Mouse (Mus musculus): ENCODE data around the gene Tmem169. TPM values are rescaled to one million over a fixed set of nuclear protein-coding genes. Genes with fewer than 3 reads are reported as not detected.

The Tmem169 gene
- polyA plus RNA-seq, 1 experiment, result 0.47 TPM

DNA sequence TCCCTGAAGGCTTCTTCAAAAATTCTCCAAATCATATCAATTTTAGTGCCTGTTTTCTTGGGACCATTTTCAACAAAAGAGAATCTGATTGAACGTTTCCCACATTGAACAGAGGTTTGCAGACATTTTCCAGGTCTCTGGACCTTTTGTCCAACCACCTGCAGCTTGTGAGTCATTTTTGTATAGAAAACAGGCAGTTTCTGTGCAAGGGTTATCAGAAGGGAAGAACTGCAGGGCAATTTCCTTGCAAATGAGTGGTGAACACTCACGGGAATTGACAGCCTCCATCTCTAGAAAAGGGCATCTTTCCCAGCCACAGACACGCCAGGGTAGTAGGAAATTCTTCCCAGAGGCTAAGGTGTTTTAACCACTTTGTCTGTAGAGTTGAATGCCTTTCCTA, 22.1 kb downstream of the Tmem169 start:
- TF ChIP-seq CTCF (IDR thresholded peaks at IDR 0.05; ENCODE audit: borderline replicate concordance, insufficient read depth, low read length) (no peak), POLR2A (IDR thresholded peaks at IDR 0.05; ENCODE audit: low read depth, low read length) (no peak)
- Histone ChIP-seq H3K27ac (ENCODE audit: insufficient read depth, low read length) (no peak overlapping the region), H3K4me3 (ENCODE audit: insufficient read depth, low read length) (no peak overlapping the region)

DNA sequence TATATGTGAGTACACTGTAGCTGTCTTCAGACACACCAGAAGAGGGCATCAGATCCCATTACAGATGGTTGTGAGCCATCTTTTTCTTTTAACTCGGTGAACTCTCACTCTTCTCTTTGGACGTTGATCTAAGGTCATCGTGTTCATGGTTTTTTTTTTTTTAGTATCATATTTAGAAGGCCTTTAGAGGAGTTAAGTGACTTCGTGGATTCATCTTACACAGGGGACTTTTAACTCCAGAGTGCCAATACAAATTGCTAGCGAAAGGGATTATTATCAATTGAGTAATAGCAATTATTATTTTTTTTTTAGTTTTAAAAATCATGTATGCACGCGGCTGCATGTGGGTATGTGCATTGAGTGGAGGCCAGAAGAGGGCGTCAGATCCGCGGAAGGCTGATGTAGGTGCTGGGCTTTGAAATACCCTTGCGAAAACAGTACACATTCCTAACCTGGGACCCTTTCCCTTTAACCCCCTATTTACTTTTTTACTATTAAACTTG, 22.6 kb downstream of the Tmem169 start:
- H3K27ac ChIP-seq (ENCODE audit: insufficient read depth, low read length), result peak overlapping the region; percentile 36; the same call in 1 of the 2 replicates
- TF ChIP-seq POLR2A (IDR thresholded peaks at IDR 0.05; ENCODE audit: low read depth, low read length), result no peak
- TF ChIP-seq CTCF (IDR thresholded peaks at IDR 0.05; ENCODE audit: borderline replicate concordance, insufficient read depth, low read length), result peak; percentile 65; the same call in 1 of the 2 replicates
- H3K4me1 ChIP-seq (ENCODE audit: control insufficient read depth, insufficient read depth, low read length), result peaks cover 3% of the 10 kb centered on the region; the same call in 1 of the 2 replicates
- no peak overlapping the region; the same call in 1 of the 2 replicates for H3K4me3 ChIP-seq (ENCODE audit: insufficient read depth, low read length)

More for the DNA sequence above, 22.1 kb downstream of the Tmem169 start:
- H3K4me1 ChIP-seq (ENCODE audit: control insufficient read depth, insufficient read depth, low read length), result peaks cover 3% of the 10 kb centered on the region; the same call in 1 of the 2 replicates

DNA sequence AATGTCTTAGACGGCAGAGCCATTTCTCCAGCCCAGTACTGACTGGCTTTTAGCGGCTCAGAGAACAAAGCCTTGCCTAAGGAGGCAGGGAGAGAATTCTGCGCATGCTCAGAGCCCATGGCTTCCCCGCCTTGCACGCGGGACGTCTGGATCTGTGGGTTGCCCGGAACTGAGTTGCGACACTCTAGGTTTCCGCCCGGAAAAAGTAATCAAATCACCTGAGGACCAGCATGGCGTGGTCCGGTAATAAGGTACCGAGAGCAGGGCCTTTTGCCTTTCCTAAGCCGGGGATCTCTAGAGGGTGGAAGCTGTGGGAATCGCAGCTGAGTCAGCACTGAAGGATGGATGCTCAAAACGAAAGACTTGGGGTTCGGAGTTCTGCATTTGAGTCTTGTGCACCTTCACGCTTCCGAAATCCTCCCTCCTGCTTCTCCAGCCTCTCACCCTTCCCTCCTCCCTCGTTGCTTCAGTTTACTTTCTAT, 23.2 kb downstream of the Tmem169 start, which contains the start of gene Xrcc5:
Gene Xrcc5, plus strand, starts transcription at position 105 of the 482 bp plus-strand sequence.
- no peak for TF ChIP-seq CTCF (IDR thresholded peaks at IDR 0.05; ENCODE audit: borderline replicate concordance, insufficient read depth, low read length)
- TF ChIP-seq POLR2A (IDR thresholded peaks at IDR 0.05; ENCODE audit: low read depth, low read length), result peak; percentile 84
- Histone ChIP-seq H3K4me3 (ENCODE audit: insufficient read depth, low read length) (peak within 1 kb of the TSS; percentile 58), H3K4me1 (ENCODE audit: control insufficient read depth, insufficient read depth, low read length) (peaks cover 3% of the 10 kb centered on the region; the same call in 1 of the 2 replicates), H3K27ac (ENCODE audit: insufficient read depth, low read length) (peak within 1 kb of the TSS; percentile 36)

DNA sequence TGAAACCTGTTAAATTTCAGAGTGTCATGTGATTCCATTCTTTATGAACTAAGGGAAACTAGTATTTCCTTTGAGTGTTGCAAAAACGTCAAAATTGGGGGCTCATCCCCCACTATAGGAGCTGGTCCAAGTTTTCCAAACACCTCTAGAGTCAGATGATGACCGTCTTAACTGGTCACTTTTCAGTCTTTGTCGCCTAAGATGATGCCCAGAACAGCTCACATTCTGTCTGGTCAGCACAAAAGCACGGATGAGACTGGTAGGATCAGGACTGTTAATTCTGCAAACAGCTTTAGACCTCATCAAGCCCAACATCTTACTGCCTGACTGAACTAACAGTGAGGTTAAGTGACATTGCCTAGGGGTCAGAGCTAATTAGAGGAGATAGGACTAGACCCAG, 24.8 kb downstream of the Tmem169 start:
- peaks cover 3% of the 10 kb centered on the region; the same call in 1 of the 2 replicates for H3K4me1 ChIP-seq (ENCODE audit: control insufficient read depth, insufficient read depth, low read length)
- no peak overlapping the region for H3K4me3 ChIP-seq (ENCODE audit: insufficient read depth, low read length)
- no peak overlapping the region for H3K27ac ChIP-seq (ENCODE audit: insufficient read depth, low read length)
- no peak for TF ChIP-seq POLR2A (IDR thresholded peaks at IDR 0.05; ENCODE audit: low read depth, low read length)

DNA sequence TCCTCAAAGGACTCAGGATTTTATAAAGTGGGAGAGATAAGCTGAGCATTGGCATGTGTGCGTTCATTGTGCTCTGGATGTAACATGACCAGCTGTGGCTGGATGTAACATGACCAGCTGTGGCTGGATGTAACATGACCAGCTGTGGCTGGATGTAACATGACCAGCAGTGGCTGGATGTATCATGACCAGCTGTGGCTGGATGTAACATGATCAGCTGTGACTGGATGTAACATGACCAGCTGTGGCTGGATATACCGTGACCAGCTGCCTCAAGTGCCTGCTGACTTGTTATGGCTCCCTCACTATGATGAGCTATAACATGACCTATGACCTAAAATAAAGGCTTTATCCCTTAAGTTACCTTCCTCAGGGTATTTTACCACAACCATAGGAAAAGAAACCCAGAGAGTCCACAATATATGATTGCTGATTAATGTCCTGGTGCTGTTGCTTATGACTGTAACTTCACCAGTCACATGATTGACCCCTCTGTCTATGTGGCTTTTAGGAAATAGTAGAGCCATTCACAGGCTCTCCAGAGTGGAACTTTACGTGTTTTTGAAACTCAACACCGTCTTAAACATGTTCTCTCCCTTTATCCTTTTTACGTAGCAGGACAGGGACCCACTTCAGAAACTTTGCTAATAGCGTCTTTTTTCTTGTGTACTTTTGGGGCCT, 25.7 kb downstream of the Tmem169 start:
- TF ChIP-seq CTCF (IDR thresholded peaks at IDR 0.05; ENCODE audit: borderline replicate concordance, insufficient read depth, low read length), result no peak
- TF ChIP-seq POLR2A (IDR thresholded peaks at IDR 0.05; ENCODE audit: low read depth, low read length), result no peak
- H3K4me1 ChIP-seq (ENCODE audit: control insufficient read depth, insufficient read depth, low read length), result peaks cover 3% of the 10 kb centered on the region; the same call in 1 of the 2 replicates
- H3K4me3 ChIP-seq (ENCODE audit: insufficient read depth, low read length), result no peak overlapping the region
- no peak overlapping the region for H3K27ac ChIP-seq (ENCODE audit: insufficient read depth, low read length)

DNA sequence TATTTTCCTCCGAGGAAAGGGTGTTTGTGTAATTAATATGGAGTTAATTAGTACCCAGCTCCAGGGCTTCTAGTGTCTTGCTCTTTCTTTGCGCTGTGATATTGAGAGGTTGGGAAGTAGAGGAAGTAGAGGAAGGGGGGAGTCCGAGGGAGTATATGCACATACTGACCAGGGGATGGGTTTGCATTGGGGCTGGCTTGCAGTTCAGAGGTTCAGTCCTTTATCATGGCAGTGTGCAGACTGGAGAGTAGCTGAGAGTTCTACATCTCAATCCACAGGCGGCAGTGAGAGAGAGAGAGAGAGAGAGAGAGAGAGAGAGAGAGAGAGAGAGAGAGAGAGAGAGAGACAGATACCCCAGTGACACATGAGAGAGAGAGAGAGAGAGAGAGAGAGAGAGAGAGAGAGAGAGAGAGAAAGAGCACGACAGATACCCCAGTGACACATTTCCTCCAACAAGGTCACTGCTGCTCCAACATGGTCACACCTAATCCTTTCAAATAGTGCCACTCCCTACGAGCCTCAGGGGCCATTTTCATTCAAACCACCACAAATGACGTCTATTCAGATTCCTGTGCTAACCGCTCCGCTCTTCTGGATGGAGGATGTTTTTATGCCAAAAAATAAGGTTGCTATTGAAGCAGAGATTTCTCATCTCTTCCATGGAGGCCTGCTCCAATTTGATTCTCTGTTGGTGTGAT, 28.7 kb downstream of the Tmem169 start:
- no peak for TF ChIP-seq CTCF (IDR thresholded peaks at IDR 0.05; ENCODE audit: borderline replicate concordance, insufficient read depth, low read length)
- no peak overlapping the region for H3K4me3 ChIP-seq (ENCODE audit: insufficient read depth, low read length)
- H3K27ac ChIP-seq (ENCODE audit: insufficient read depth, low read length), result no peak overlapping the region
- no peaks in the 10 kb centered on the region for H3K4me1 ChIP-seq (ENCODE audit: control insufficient read depth, insufficient read depth, low read length)

DNA sequence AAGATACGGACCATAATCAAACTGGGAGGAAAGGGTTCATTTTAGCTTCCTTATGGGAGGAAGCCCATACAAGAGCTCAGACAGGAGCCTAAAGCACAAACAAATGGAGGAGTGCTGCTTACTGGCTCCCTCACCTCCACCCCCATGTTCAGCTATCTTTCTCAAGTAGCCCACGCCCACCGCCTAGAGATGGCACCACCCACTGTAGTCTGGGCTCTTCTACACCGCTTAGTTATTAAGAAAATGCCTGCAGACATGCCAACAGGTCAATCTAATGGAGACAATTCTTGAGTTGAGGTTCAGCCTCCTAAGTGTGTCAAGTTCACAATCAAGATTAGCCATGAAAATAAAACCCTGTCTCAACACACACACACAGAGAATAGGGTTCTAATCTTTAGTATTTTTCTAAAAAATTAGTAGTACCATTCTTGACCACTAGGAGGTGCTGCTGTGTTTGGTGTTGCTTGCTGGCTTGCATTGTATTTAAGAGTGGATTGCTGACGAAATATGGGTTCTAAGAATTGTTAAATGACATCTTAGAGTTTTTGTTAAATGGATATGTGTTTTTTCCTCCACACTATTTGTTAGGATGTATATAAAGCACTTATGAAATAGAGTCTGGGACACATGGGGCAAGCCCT, 29.4 kb downstream of the Tmem169 start:
- TF ChIP-seq POLR2A (IDR thresholded peaks at IDR 0.05; ENCODE audit: low read depth, low read length) (no peak), CTCF (IDR thresholded peaks at IDR 0.05; ENCODE audit: borderline replicate concordance, insufficient read depth, low read length) (no peak)
- H3K27ac ChIP-seq (ENCODE audit: insufficient read depth, low read length), result no peak overlapping the region
- no peaks in the 10 kb centered on the region for H3K4me1 ChIP-seq (ENCODE audit: control insufficient read depth, insufficient read depth, low read length)
- H3K4me3 ChIP-seq (ENCODE audit: insufficient read depth, low read length), result no peak overlapping the region

DNA sequence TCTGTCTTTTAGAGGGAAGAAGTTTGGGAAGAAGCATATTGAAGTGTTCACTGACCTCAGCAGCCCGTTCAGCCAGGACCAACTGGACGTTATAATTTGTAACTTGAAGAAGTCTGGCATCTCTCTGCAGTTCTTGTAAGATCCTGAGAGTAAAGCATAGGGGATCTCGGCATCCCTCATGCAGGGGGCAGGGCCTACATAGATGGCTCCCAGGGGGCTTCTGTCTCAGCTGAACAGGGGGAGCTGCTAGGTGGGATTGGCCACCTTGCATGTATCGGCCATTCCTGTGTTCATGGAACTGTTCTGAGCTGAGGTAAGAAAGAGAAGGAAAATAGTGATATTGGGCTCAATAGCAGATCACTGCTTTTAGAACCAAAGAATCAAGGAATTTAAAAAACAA, 31.3 kb downstream of the Tmem169 start:
- H3K27ac ChIP-seq (ENCODE audit: insufficient read depth, low read length), result no peak overlapping the region
- no peak overlapping the region for H3K4me3 ChIP-seq (ENCODE audit: insufficient read depth, low read length)
- TF ChIP-seq CTCF (IDR thresholded peaks at IDR 0.05; ENCODE audit: borderline replicate concordance, insufficient read depth, low read length), result no peak
- TF ChIP-seq POLR2A (IDR thresholded peaks at IDR 0.05; ENCODE audit: low read depth, low read length), result no peak
- no peaks in the 10 kb centered on the region for H3K4me1 ChIP-seq (ENCODE audit: control insufficient read depth, insufficient read depth, low read length)

DNA sequence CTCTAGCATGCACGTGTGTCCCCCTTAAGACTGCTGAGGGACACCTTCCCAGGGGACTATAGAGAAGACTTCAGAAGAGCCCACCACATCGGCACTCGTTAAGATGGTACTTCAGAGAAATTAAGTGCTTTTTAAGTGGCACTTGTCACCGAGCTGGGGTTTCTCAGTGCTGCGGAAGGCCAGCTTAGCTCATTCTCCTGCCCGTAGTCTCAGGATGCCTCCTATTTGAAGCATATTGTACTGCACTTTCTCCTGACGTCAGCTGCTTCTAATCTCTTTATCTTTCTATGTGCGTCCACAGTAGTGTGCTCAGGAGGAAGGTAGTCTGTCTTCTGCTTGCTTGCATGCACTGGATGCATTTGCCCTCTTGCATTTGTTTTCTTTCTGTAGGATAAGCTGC, 32.2 kb downstream of the Tmem169 start:
- TF ChIP-seq POLR2A (IDR thresholded peaks at IDR 0.05; ENCODE audit: low read depth, low read length) (no peak), CTCF (IDR thresholded peaks at IDR 0.05; ENCODE audit: borderline replicate concordance, insufficient read depth, low read length) (no peak)
- H3K27ac ChIP-seq (ENCODE audit: insufficient read depth, low read length), result no peak overlapping the region
- no peak overlapping the region for H3K4me3 ChIP-seq (ENCODE audit: insufficient read depth, low read length)
- H3K4me1 ChIP-seq (ENCODE audit: control insufficient read depth, insufficient read depth, low read length), result no peaks in the 10 kb centered on the region

Data from embryonic fibroblast, embryonic 13.5 days (primary cell).